Mouse (Mus musculus): ENCODE results near the gene Olfr1167. TPM values are rescaled to one million over a fixed set of nuclear protein-coding genes. Genes with fewer than 3 reads are reported as not detected.
"Not testable (repeated sequence)": the region's sequence is repeated elsewhere in the genome, so short reads cannot be mapped to it uniquely, and the experiment has no call there.

Gene Olfr1167
- not detected in 2 replicates for polyA plus RNA-seq (2015; fragmentation: Nextera tagmentation; extraction: Ambion mirVana)

DNA sequence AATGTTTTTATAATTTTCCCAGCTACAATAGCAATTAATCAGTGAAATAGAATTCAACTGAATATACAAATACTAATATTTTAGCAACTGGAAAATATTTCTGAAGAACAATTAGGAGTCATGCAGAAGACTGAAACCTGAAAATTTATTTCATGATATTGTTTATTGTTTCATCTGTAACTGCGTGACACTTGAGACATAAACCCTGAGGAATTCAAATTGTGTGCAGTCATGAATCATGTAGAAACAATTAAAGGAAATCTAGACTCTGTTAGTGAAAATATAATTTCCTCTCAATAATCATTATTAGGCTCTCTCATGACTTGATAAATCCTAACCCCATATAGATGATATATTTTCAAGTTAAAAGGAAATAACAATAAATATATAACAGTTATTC is at the start of gene Olfr1167:
Gene Olfr1167, minus strand, starts transcription at position 101 of the 400 bp plus-strand sequence.
- H3K36me3 ChIP-seq (ENCODE audit: control insufficient read depth, insufficient read depth, low read length); H3K4me2 ChIP-seq (ENCODE audit: low read length); H3K27me3 ChIP-seq (replicated peaks; ENCODE audit: control insufficient read depth, insufficient read depth, low read length); H3K4me1 ChIP-seq (ENCODE audit: control insufficient read depth, insufficient read depth, low read depth, low read length); H3K4me3 ChIP-seq (ENCODE audit: low read length); ATAC-seq; H3K9ac ChIP-seq (ENCODE audit: low read depth, low read length); H3K27ac ChIP-seq (ENCODE audit: low read depth, low read length); H3K9me3 ChIP-seq (ENCODE audit: control insufficient read depth, low read length): not testable (repeated sequence)
- 85% methylated on average over 1 of the region's 1 CpGs for WGBS

DNA sequence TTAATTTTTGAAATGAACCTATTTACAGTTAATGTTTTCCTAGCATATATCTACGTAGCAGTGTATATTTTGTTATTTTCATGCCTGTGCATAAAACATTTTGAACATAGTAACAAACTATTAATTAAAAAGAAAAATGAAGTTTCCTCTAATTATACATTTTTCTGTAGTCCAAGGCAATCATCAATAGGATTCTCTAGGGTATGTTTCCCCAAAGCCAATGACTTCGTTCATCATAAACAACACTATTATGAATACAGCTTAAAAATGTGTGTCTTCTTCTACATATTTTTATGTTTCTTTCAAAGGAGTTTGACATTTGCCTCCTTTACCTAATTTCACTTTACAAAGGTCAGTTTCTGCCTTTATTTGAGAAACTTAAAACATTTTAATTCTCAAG is 26.6 kb upstream of the Olfr1167 start, which contains the start of gene Olfr1168:
Gene Olfr1168, plus strand, starts transcription at position 301 of the 400 bp plus-strand sequence.
- H3K27me3 ChIP-seq (replicated peaks; ENCODE audit: control insufficient read depth, insufficient read depth, low read length): no peaks in the 10 kb centered on the region
- H3K4me2 ChIP-seq (ENCODE audit: low read length): no peak within 1 kb of the TSS
- H3K9me3 ChIP-seq (ENCODE audit: control insufficient read depth, low read length): no peaks in the 10 kb centered on the region
- no peak for ATAC-seq
- no peak within 1 kb of the TSS for H3K27ac ChIP-seq (ENCODE audit: low read depth, low read length)
- H3K4me1 ChIP-seq (ENCODE audit: control insufficient read depth, insufficient read depth, low read depth, low read length): no peaks in the 10 kb centered on the region
- H3K4me3 ChIP-seq (ENCODE audit: low read length): no peak within 1 kb of the TSS
- WGBS: 84% methylated on average over 2 of the region's 2 CpGs
- no peaks in the 10 kb centered on the region for H3K36me3 ChIP-seq (ENCODE audit: control insufficient read depth, insufficient read depth, low read length)
- H3K9ac ChIP-seq (ENCODE audit: low read depth, low read length): no peak within 1 kb of the TSS

DNA sequence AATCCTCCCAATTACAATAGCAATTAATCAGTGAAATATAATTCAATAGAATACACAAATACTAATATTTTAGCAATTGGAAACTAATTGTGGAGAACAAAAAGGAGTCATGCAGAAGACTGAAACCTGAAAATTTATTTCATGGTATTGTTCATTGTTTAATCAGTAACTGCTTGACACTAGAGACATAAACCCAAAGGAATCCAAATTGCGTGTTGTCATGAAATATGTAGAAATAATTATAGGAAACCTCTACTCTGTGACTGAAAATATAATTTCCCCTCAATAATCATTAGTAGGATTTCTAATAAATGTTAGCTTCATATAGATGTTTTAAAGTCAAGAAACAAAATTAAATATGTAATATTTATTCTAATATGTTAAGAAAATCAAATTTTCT is 26.8 kb downstream of the Olfr1167 start, which contains the start of gene Olfr1166:
Gene Olfr1166, minus strand, starts transcription at position 101 of the 400 bp plus-strand sequence.
- Histone ChIP-seq H3K4me1 (ENCODE audit: control insufficient read depth, insufficient read depth, low read depth, low read length) (no peaks in the 10 kb centered on the region), H3K36me3 (ENCODE audit: control insufficient read depth, insufficient read depth, low read length) (no peaks in the 10 kb centered on the region), H3K4me3 (ENCODE audit: low read length) (no peak within 1 kb of the TSS), H3K9me3 (ENCODE audit: control insufficient read depth, low read length) (no peaks in the 10 kb centered on the region), H3K9ac (ENCODE audit: low read depth, low read length) (no peak within 1 kb of the TSS), H3K27ac (ENCODE audit: low read depth, low read length) (no peak within 1 kb of the TSS), H3K27me3 (replicated peaks; ENCODE audit: control insufficient read depth, insufficient read depth, low read length) (no peaks in the 10 kb centered on the region), H3K4me2 (ENCODE audit: low read length) (no peak within 1 kb of the TSS)
- ATAC-seq: no peak
- WGBS: 85% methylated on average over 1 of the region's 1 CpGs

Other genes starting within 250 kb of the Olfr1167 start
- gene Olfr1155, start 210.1 kb downstream of the Olfr1167 start, polyA plus RNA-seq (2015; fragmentation: Nextera tagmentation; extraction: Ambion mirVana): not detected in 2 replicates
- gene Olfr1156, start 202.1 kb downstream of the Olfr1167 start, polyA plus RNA-seq (2015; fragmentation: Nextera tagmentation; extraction: Ambion mirVana): not detected in 2 replicates
- not detected in 2 replicates for gene Olfr1157, start 186.9 kb downstream of the Olfr1167 start, polyA plus RNA-seq (2015; fragmentation: Nextera tagmentation; extraction: Ambion mirVana)
- not detected in 2 replicates for gene Olfr74, start 180.5 kb downstream of the Olfr1167 start, polyA plus RNA-seq (2015; fragmentation: Nextera tagmentation; extraction: Ambion mirVana)
- not detected in 2 replicates for gene Olfr1158, start 165.1 kb downstream of the Olfr1167 start, polyA plus RNA-seq (2015; fragmentation: Nextera tagmentation; extraction: Ambion mirVana)
- not detected in 2 replicates for gene Olfr1160, start 146.9 kb downstream of the Olfr1167 start, polyA plus RNA-seq (2015; fragmentation: Nextera tagmentation; extraction: Ambion mirVana)
- not detected in 2 replicates for gene Olfr1161, start 132.4 kb downstream of the Olfr1167 start, polyA plus RNA-seq (2015; fragmentation: Nextera tagmentation; extraction: Ambion mirVana)
- not detected in 2 replicates for gene Olfr73, start 117.5 kb downstream of the Olfr1167 start, polyA plus RNA-seq (2015; fragmentation: Nextera tagmentation; extraction: Ambion mirVana)
- gene Olfr1162, start 104.1 kb downstream of the Olfr1167 start, polyA plus RNA-seq (2015; fragmentation: Nextera tagmentation; extraction: Ambion mirVana): not detected in 2 replicates
- not detected in 2 replicates for gene Olfr1163, start 83.4 kb downstream of the Olfr1167 start, polyA plus RNA-seq (2015; fragmentation: Nextera tagmentation; extraction: Ambion mirVana)
- not detected in 2 replicates for gene Olfr1164, start 61.2 kb downstream of the Olfr1167 start, polyA plus RNA-seq (2015; fragmentation: Nextera tagmentation; extraction: Ambion mirVana)
- gene Olfr1166, start 26.9 kb downstream of the Olfr1167 start, polyA plus RNA-seq (2015; fragmentation: Nextera tagmentation; extraction: Ambion mirVana): not detected in 2 replicates
- gene Olfr1168, start 26.7 kb upstream of the Olfr1167 start, polyA plus RNA-seq (2015; fragmentation: Nextera tagmentation; extraction: Ambion mirVana): not detected in 2 replicates
- gene Olfr1170, start 73.1 kb upstream of the Olfr1167 start, polyA plus RNA-seq (2015; fragmentation: Nextera tagmentation; extraction: Ambion mirVana): not detected in 2 replicates
- not detected in 2 replicates for gene Olfr1173, start 124.7 kb upstream of the Olfr1167 start, polyA plus RNA-seq (2015; fragmentation: Nextera tagmentation; extraction: Ambion mirVana)
- gene Olfr1174-ps, start 159.9 kb upstream of the Olfr1167 start, polyA plus RNA-seq (2015; fragmentation: Nextera tagmentation; extraction: Ambion mirVana): not detected in 2 replicates
- not detected in 2 replicates for gene Olfr1175-ps, start 172.0 kb upstream of the Olfr1167 start, polyA plus RNA-seq (2015; fragmentation: Nextera tagmentation; extraction: Ambion mirVana)
- not detected in 2 replicates for gene Olfr1176, start 181.5 kb upstream of the Olfr1167 start, polyA plus RNA-seq (2015; fragmentation: Nextera tagmentation; extraction: Ambion mirVana)
- not detected in 2 replicates for gene Olfr1177-ps, start 191.3 kb upstream of the Olfr1167 start, polyA plus RNA-seq (2015; fragmentation: Nextera tagmentation; extraction: Ambion mirVana)
- gene Olfr1178, start 231.9 kb upstream of the Olfr1167 start, polyA plus RNA-seq (2015; fragmentation: Nextera tagmentation; extraction: Ambion mirVana): not detected in 2 replicates